Mouse (Mus musculus): Measurements from ENCODE around the gene Pus7l.
"Not testable (repeated sequence)": the region's sequence is repeated elsewhere in the genome, so short reads cannot be mapped to it uniquely, and the experiment has no call there.

The Pus7l gene

DNA sequence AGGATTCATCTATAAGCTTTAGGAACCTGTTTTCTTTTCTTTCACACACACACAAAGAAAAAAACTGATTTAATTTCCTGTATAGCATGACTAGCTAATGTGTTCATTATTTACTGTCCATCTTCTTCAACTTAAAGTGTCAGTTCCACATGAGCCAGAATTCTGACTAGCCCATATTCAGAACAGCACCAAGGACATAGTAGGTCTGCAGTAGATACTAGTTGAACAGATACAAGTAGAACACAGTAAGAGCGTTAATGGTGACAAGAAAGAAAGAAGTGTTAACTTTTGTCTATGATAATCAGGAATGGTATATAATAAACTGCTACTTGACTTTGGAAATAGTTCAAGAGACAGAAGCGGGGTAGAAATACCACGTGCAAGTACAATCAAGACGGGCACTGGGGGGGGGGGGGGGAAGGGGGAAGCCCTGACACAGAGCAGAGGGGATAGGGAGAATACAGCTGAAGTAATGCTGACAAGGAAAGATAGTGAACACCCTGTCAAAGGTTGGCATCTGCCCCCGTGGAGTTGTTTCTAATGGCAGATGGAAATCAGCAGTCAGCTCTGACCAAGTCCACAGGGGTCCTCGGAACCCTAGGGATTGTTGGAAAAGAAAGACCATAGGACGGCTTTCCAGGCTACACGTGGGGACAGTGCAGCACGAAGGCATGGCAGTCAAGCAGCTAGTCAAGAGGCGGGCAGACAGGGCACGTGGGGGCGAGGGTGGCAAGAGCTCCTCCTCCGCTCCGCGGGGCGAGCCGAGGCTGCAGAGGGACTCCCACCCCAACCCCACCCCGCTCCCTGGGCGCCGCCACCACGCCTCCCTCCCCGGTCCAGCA lies 559 bp downstream of the Pus7l start:
- DNase-seq (ENCODE audit: low spot score): no peak

GRCm38 (mm10) chr15:94539296-94539695 lies 4.1 kb downstream of the Pus7l start:
- DNase-seq (ENCODE audit: low spot score): no peak

GRCm38 (mm10) chr15:94535521-94535920 lies 7.8 kb downstream of the Pus7l start:
- no peak for DNase-seq (ENCODE audit: low spot score)

DNA sequence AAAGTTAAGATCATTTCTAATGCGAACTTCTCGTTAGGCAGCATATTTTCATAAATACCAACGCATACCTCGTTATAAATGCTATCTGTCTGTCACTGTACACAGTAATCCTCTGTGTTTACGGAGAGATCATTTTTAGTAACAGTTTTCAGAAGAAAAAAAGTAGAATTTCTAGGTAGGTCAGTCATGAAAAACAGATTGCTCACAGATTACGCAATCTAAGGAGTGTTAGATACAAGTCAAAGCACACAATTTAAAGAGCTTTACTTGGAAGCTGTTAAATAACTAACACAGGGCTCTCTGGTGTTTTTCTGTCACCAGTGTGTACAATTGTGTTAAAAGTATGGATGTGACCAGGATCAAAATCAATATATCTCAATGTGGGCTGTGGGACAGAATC lies 10.4 kb downstream of the Pus7l start:
- DNase-seq (ENCODE audit: low spot score): no peak

DNA sequence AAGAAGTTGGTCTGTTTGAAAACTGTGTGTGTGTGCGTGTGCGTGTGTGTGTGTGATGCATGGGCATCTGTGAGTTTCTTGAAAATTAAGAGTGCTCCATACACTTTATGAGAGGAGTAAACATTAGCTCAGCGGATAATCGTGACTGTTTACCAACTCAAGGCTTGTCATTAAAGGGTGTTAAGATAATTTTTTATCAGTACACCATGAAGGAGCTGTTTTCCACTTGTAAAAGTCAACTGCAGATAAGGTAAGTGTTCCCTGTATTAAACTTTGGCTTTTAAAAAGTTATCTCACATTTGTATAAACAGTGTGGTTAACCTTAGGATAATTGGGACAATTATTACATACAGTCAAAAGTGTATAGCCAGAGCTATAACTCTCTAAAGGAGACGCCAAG lies 11.0 kb downstream of the Pus7l start:
- no peak for DNase-seq (ENCODE audit: low spot score)

DNA sequence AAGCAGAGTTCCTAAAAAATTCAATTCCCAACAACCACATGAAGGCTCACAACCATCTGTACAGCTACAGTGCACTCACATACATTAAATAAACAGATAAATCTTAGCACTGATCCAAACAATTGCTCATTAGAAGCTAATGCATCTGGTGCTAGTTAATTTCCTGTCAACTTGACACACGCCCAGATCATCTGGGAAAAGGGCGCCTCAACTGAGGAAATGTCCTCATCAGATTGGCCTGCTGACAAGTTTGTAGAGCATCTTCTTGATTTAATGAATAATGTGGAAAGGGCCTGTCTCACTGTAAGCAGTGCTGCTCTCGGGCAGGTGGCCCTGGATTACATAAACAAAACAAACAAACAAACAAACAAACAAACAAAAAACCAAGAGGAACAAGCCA lies 12.8 kb downstream of the Pus7l start:
- DNase-seq (ENCODE audit: low spot score): peak; percentile 68

DNA sequence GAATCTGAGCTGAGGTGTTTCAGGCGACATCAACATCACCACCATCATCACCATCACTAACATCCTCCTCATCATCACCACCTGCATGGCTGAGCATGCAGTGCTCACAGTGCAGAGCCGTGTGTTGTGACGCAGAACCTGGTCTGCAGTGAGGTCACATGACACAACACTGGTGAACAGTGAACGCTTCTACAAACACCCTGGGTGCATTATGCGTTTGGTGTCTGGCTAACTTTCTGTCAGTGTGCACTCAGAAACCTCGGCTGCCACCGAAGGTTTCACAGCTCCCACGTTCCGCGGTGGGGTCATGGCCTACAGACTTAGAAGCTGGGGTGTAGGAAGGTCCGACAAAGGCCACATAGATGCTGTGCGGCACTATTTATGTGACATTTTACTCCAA lies 18.4 kb downstream of the Pus7l start:
- DNase-seq (ENCODE audit: low spot score): no peak

DNA sequence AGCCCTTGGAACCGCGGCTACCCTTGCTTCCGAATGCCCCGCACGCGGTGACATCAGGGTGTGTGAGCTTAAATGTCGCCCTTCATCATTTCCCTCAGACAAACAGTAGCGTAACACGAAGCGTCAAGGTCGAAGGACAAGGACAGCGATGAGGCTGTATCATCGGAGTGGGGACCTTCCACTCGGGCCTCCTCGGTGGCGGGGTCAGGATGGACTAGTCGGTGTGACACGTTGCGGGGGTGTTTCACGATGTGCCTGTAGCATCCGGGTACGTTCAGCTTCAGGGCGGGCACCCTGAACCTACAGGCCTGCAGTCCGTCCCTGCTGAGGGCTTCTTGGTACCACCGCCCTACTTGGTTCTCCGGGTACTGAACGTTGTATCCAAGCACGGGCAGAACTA lies 20.1 kb downstream of the Pus7l start:
- DNase-seq (ENCODE audit: low spot score): no peak

- no peak for DNase-seq (ENCODE audit: low spot score)
These were observed 22.4 kb downstream of the Pus7l start for GRCm38 (mm10) chr15:94520959-94521358.

DNA sequence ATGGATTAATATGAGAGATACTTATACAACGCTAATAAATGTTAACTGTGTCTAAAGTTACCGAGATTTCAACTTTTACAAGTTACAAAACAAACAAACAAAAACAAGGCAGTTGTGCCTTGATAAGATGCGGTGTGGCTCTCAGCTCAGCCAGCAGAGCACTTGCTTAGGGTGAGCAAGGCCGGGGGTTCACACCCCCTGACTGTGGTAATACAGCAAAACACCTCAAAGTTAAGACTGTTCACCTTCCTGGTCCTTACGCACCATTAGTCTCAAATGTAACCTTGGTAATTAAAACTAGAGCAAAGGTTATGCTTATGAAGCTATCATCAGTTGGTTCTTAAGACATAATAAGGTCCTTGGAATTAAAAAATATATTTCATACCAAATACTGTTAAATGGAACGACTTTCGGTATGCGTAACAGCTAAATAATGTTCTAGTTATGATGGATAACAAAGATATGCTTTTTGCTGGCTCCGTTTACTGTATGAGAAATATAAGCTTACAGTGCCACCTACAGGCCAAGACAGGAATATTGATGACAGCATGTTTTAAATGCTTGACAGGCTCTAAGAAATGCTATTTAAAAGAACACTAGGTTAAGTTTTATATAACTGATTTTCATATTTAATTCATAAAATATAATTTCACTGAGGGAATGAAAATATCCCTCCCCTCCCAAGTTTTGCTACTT lies 23.0 kb downstream of the Pus7l start:
- DNase-seq (ENCODE audit: low spot score): peak; percentile 82

DNA sequence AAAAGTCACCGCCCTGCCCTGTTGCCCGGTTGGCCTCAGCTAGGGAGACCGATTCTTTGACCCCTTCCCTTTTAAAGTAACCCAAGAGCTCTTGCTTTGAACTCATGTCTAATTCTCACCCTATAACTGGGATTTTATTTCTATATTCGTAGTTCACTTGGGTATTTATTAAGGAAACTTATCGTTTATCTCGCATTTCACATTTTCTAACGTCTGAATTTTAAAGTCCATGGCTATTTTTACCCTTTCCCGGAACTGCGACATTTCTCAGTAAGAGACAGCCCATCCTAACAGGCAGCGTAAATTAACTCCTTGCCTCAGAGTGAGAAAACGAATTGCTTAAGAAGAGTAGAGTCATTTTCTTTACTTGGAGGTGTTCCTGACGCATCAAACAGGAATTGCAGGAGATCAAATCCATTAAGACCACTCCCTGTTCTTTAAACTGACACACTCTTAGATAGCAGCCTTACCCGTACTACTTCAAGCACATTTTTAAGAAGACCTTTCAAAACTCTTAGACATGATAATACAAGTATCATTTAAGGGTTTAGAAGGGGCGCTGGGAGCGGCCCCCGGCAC lies 25.3 kb downstream of the Pus7l start:
- DNase-seq (ENCODE audit: low spot score): no peak

DNA sequence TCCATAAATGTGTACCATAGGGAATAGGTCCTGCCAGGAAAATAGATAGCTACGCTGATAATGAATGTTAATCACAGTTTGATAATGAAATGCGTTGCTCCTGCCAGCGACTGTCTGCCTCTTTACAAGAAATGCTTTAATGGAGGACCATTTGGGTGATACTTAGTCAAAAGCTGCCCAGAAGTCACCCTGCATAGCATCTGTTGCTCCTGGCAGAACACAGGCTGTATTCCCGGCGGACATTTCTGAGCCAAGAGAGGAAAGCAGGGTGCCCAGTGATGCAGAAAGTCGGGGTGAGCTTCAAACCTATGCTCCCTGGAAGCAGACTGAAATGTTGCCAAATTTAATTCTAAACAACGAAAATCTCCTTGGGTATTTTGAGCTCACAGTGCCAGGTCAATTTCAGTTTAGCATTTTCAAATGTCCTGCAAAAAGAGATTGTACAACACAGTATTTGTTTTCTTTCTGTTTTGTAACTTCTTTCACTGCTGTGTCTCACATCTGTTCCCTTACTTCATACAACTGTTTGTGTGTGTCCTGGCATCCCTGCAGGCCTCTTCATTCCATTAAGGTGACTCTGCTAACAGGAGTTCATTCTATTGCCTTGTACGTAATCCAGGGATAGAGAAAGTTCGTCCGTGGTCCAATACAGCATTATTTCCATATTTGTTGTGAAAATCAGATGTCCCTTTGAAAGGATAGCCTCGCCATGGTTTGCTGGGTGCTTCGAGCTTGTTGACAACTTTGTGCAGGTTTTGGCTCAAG lies 39.7 kb downstream of the Pus7l start:
- DNase-seq (ENCODE audit: low spot score): no peak

- no peak for DNase-seq (ENCODE audit: low spot score)
These were observed 44.1 kb downstream of the Pus7l start for GRCm38 (mm10) chr15:94499260-94499659.

DNA sequence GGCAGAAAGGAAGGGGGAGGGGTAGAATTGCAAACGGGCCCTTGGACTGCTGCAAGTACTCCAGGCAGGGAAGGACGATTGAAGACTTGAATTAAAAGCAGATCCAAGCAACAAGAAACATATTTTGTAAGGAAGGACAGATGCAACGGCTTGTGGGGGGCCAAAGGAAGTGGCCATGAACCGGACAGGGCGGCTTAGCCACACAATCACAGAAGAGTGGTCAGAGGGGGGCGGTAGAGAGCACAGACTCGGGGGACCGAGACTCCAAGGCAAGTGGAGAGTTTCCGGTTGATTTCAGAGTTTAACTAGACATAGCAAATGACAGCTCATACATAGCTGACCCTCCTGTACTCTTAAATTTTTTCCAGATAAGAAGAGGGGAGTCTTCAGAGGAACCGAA lies 47.4 kb downstream of the Pus7l start:
- no peak for DNase-seq (ENCODE audit: low spot score)

DNA sequence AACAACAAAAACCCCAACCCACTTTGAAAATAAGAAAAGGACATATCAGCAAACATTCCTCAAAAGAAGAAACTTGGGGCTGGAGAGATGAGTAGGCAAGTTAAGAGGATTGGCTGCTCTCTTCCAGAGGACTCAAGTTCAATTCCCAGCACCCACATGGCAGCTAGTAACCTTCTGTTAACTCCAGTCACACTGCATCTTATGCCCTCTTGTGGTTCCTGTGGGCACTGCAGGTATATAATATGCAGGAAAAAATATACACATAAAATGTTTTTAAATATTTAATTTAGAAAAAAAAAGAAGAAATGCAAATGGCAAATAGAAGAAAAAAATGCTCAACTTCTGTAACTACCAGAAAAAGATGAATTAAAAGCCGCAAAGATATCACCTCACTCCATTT lies 48.9 kb downstream of the Pus7l start:
- DNase-seq (ENCODE audit: low spot score): no peak

DNA sequence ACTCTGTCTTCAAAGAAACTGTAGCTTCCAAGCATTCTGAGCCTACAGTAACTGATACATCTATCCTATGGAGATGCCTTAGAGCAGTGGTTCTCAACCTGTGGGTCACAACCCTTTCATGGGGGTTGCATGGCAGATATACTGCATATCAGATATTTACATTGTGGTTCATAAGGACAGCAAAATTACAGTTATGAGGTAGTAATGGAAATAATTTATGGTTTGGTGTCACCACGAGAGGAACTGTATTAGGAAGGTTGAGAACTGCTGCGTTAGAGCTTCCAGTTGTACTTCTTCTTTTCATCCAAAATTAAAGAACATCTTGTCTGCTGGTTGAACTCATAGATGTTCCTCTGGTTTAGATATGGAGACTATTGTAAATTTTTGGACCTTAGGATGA lies 53.9 kb downstream of the Pus7l start:
- no peak for DNase-seq (ENCODE audit: low spot score)

GRCm38 (mm10) chr15:94488028-94488427 lies 55.3 kb downstream of the Pus7l start:
- DNase-seq (ENCODE audit: low spot score): not testable (repeated sequence)

DNA sequence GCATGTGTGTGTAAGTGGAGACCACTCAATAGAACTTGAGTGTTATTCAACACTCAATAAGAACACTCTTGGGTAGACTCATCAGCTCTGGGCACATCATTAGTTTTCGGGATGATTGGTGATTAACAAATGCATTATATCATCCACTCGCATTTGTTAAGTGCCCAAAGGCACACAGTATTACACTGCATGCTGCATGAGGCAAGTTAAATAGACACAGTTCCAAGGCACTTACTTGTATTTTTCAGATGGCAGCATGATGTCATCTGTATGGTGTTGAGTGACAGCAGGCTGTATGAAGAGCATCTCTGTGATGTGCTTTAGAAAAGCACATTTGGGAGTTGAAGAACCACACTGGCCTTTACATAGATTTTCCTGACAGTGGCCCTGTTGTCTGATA lies 60.8 kb downstream of the Pus7l start:
- DNase-seq (ENCODE audit: low spot score): no peak

- DNase-seq (ENCODE audit: low spot score): no peak
These were observed 62.6 kb downstream of the Pus7l start for GRCm38 (mm10) chr15:94480792-94481191.

GRCm38 (mm10) chr15:94480248-94480647 lies 63.1 kb downstream of the Pus7l start:
- DNase-seq (ENCODE audit: low spot score): no peak

DNA sequence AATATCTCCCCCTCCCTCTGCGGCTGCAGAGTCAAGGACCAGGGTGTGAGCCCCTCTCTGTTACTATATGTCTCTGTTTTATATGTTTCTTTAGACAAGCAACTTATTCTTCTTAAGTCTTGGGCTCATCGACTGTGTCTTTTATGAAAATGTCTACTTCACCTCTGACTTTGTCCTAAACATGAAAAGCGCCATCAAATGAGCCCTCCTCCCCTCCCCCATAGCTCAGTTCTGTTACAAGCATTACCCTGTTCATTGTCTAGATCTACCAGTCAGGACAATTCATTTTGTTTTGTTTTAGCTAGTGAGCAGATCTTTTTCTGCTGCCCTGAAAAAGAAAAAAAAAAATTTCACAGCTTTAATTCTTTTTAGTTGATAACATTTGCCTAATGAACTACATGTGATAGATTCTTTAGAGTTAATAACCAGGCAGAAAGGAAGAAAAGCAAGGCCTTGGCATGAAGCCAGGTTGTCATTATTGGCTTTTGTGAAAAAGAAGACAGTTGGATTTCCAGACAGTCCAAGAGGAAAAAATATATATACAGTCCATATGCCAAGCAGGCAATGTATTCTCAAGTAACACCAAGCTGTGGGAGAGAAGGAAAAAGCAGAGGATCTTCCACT lies 63.7 kb downstream of the Pus7l start:
- no peak for DNase-seq (ENCODE audit: low spot score)

GRCm38 (mm10) chr15:94478706-94479105 lies 64.6 kb downstream of the Pus7l start:
- DNase-seq (ENCODE audit: low spot score): no peak

All from MN1 (cell line).